Mouse (Mus musculus) erythroblast, embryonic 14.5 days (primary cell): Measurements from ENCODE around the gene Map9. TPM values are rescaled to one million over a fixed set of nuclear protein-coding genes. Genes with fewer than 3 reads are reported as not detected.

ENCODE experiments used
- H3K27me3 ChIP-seq: 2 replicates; pipeline ENCODE4 v1.6.1; 2012; ENCODE audit warnings: inconsistent platforms; ENCODE audit not compliant: control insufficient read depth
- H3K36me3 ChIP-seq: 2 replicates; pipeline ENCODE4 v1.6.1; 2012; ENCODE audit warnings: mild to moderate bottlenecking, inconsistent platforms; ENCODE audit not compliant: control insufficient read depth
- H3K4me1 ChIP-seq: 2 replicates; pipeline ENCODE4 v1.6.1; 2012; ENCODE audit warnings: inconsistent platforms; ENCODE audit not compliant: control insufficient read depth
- H3K4me3 ChIP-seq: replicated peaks from 2 replicates; pipeline ENCODE3; 2012; ENCODE audit warnings: moderate library complexity, mild to moderate bottlenecking, inconsistent platforms
- H3K9me3 ChIP-seq: 2 replicates; pipeline ENCODE4 v1.6.1; 2012; ENCODE audit warnings: low read length, inconsistent platforms, mixed read lengths; ENCODE audit not compliant: control insufficient read depth
- GATA1 ChIP-seq: IDR thresholded peaks from 2 replicates; pipeline ENCODE4 v1.6.1; 2012; ENCODE audit warnings: low read length, inconsistent platforms, mixed read lengths
- TAL1 ChIP-seq: IDR thresholded peaks from 3 replicates; pipeline ENCODE4 v1.6.1; 2012; ENCODE audit warnings: low read length, inconsistent platforms, mixed read lengths
- polyA plus RNA-seq: library from polyadenylated mRNA; stranded (reverse); fragments of >175 nt; gene quantifications from 2 replicates; pipeline ENCODE4 v1.2.3, GENCODE M21; 2012

Gene Map9
- polyA plus RNA-seq, 1 experiment: not detected

DNA sequence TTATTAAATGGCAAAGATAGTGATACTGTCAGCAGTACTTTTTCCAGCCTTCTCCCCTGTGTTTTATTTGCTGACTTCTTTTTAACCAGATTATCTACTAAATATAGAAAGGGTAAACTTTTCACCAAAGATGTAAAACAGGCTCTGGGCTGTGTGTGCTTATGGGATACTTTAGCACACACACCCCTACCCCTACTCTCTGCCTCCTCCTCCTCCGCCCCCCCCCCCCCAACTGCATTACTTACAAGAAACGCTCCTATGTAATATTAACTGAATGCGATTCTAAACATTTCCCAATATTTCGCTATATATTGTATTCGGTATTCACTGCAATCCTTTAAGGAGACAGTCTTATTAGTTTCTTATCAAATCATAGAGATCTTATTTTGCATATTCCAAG lies 504 bp upstream of the Map9 start:
- no peak for TF ChIP-seq TAL1
- no peak for TF ChIP-seq GATA1
- H3K9me3 ChIP-seq: no peaks in the 10 kb centered on the region
- H3K36me3 ChIP-seq: no peaks in the 10 kb centered on the region
- H3K4me1 ChIP-seq: peaks cover 8% of the 10 kb centered on the region
- peaks cover 10% of the 10 kb centered on the region for H3K27me3 ChIP-seq
- H3K4me3 ChIP-seq: peak overlapping the region; percentile 48

DNA sequence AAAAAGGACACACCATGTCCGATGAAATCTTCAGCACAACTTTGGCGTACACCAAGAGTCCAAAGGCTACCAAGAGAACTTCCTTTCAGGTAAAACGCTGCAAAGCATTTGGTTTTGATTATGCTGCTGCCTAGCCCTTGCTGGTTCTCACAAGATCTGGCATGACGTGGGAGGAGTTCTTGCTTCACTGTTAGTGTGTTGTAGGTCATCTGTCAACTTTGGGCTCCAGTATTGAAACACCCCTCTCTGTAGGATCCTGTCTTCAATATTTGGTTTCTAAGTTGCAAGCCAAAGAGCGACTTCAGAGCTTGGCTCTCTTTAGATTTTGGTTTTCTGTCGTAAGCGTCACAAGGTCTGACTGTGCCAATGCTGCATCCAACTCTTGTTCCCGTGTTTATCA lies 1.2 kb downstream of the Map9 start:
- no peaks in the 10 kb centered on the region for H3K9me3 ChIP-seq
- peaks cover 10% of the 10 kb centered on the region for H3K27me3 ChIP-seq
- no peaks in the 10 kb centered on the region for H3K36me3 ChIP-seq
- TF ChIP-seq TAL1 (no peak), GATA1 (no peak)
- H3K4me3 ChIP-seq: no peak overlapping the region
- H3K4me1 ChIP-seq: peaks cover 8% of the 10 kb centered on the region

DNA sequence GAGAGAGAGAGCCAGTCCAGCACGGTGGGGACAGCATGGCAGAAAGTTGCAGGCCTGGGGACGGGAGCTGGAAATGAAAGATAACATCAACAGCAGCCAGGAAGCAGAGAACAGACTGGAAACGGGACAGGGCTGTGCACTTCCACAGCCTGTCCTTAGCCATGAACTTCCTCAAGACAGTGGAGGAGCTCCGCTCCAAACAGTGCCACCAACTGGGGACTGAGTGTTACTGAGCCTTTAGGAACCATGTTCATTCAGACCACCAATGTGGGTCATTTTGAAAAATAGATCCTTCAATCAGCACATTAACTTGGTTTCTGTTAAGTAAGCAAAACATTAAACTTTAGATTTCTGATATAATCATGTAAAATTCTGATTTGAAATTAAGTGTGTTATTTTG lies 4.6 kb downstream of the Map9 start:
- TF ChIP-seq GATA1: no peak
- TF ChIP-seq TAL1: no peak
- H3K36me3 ChIP-seq: no peaks in the 10 kb centered on the region

DNA sequence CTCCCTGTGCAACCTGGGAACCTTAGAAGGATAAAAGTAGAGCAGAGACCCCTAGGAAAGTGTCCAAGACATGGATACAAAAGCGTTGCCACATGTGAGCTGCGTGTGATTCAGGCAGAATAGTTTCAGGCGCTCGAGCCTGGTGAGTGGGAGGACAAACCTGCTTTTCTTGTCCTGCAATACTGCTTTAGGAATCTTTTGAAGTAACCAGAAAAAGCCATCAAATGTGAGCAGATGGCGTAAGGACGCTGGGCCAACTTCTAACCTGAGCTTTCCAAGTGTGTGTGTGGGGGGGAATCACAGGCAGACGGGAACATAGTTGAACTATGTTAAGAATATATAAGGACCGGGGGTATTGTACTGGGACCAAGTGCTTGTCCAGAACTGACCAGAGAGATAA lies 6.7 kb downstream of the Map9 start:
- no peak for TF ChIP-seq GATA1
- no peak for TF ChIP-seq TAL1
- H3K27me3 ChIP-seq: no peaks in the 10 kb centered on the region

More for the DNA sequence above, 4.6 kb downstream of the Map9 start:
- Histone ChIP-seq H3K4me1 (peaks cover 8% of the 10 kb centered on the region), H3K9me3 (no peaks in the 10 kb centered on the region), H3K27me3 (peaks cover 10% of the 10 kb centered on the region), H3K4me3 (no peak overlapping the region)

DNA sequence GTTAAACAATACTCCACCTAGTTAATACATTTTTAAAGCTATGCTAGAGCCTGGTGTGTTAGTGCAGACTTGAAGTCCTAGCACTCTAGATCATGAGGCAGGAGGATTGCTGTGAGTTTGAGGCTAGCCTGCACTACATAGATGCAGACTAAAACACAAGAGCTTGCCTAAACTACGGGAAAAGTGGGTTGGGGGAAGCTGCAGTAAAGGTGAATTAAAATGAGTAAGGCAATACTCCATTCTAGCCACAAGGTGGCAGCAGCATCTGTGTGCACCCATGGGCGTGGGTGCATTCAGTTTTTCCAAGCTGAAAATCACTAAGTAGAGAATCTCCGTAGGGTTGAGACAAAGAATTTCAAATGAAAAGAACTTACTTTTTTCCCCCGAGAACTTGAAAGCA lies 7.1 kb downstream of the Map9 start:
- H3K4me3 ChIP-seq: no peak overlapping the region
- no peaks in the 10 kb centered on the region for H3K9me3 ChIP-seq
- no peaks in the 10 kb centered on the region for H3K4me1 ChIP-seq
- TF ChIP-seq TAL1 (no peak), GATA1 (no peak)
- H3K36me3 ChIP-seq: no peaks in the 10 kb centered on the region
- H3K27me3 ChIP-seq: no peaks in the 10 kb centered on the region

More for the DNA sequence above, 6.7 kb downstream of the Map9 start:
- Histone ChIP-seq H3K9me3 (no peaks in the 10 kb centered on the region), H3K4me1 (no peaks in the 10 kb centered on the region), H3K36me3 (no peaks in the 10 kb centered on the region), H3K4me3 (no peak overlapping the region)

DNA sequence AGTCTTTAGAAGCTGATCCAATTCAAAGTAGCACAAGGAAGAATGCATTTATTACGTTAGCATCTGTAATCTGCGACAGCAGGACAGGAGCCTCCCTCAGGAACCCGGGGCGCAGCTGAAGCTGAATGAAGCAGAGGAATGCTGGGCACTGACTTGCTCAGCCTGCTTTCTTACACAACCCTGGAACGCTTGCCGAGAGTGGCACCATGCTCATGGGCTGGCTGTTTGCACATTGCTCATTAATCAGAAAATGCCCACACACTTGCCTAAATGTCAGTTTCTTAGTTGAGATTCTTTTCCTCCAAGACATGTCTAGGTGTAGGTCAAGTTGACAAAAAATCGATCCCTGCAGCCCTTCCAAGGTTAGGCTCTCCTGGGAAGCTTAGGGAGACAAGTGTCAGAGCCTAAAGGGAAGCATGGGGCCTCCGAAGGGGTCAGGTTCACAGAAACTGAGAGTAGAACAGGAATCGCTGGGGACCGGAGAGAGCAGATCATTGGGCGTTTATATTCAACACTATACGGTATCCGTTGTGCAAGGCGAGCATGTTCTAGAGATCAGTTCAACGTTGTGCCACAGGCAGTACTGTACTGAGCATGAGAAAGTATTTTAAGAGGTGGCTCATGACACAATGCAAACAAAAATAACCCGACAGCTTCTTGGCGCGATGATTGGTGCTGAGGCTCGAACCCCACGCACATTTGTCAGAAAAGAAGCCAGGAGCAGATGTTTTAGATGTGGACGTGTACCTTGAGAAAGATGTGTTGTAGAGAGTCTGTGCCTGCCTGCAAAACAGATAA lies 11.4 kb downstream of the Map9 start:
- H3K9me3 ChIP-seq: no peaks in the 10 kb centered on the region
- H3K27me3 ChIP-seq: no peaks in the 10 kb centered on the region
- no peaks in the 10 kb centered on the region for H3K4me1 ChIP-seq
- H3K4me3 ChIP-seq: no peak overlapping the region
- no peaks in the 10 kb centered on the region for H3K36me3 ChIP-seq
- TF ChIP-seq GATA1 (no peak), TAL1 (no peak)

DNA sequence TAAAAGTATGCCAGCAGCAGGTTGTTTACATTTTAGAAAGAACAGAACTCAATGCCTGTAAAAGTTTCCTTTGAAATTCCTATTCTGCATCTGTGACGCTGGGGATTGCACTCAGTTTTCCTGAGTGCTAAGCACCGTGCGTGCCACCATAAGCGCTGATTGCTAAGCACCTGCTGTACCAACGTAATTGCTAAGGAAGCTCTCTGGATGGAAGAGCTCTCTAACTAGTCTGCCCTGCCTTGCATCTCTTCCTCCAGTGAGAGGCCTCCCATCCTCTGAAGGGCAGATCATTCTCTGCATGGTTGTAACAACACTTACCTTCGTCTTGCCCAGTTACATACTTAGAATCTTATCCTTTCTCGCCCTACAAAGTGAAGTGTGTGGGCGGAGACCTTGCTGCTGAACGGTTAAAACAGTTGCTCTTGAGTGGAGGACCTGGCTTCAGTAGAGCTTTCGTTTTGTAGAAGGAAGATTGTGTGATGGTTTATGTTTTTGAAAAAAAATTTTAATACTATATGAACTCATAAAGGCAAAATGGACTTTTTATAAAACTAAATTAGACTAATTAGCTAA lies 12.7 kb downstream of the Map9 start:
- no peak overlapping the region for H3K4me3 ChIP-seq
- H3K9me3 ChIP-seq: no peaks in the 10 kb centered on the region
- no peaks in the 10 kb centered on the region for H3K36me3 ChIP-seq

DNA sequence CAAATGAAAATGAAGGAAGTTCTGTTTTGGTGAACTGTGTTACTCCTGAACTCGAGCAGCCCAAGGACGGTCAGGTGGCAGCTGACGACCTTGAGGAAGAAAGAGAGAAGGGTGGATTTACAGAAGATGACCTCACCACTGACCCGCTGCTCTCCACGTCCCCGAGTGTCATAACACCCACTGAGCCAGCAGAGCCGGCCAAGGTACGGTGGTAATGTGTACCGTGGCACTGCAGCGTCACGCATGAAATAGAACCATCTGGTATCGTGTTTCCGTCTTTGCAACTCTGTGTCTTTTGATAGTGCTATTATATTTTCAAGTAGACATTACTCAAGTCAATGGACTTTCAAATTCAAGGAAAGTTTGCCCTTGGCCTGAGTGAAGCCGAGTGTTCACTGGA lies 19.1 kb downstream of the Map9 start:
- no peaks in the 10 kb centered on the region for H3K4me1 ChIP-seq
- H3K9me3 ChIP-seq: no peaks in the 10 kb centered on the region
- no peaks in the 10 kb centered on the region for H3K27me3 ChIP-seq
- no peak overlapping the region for H3K4me3 ChIP-seq
- TF ChIP-seq GATA1 (no peak), TAL1 (no peak)
- no peaks in the 10 kb centered on the region for H3K36me3 ChIP-seq

More for the DNA sequence above, 12.7 kb downstream of the Map9 start:
- TF ChIP-seq GATA1 (no peak), TAL1 (no peak)
- Histone ChIP-seq H3K4me1 (no peaks in the 10 kb centered on the region), H3K27me3 (no peaks in the 10 kb centered on the region)

DNA sequence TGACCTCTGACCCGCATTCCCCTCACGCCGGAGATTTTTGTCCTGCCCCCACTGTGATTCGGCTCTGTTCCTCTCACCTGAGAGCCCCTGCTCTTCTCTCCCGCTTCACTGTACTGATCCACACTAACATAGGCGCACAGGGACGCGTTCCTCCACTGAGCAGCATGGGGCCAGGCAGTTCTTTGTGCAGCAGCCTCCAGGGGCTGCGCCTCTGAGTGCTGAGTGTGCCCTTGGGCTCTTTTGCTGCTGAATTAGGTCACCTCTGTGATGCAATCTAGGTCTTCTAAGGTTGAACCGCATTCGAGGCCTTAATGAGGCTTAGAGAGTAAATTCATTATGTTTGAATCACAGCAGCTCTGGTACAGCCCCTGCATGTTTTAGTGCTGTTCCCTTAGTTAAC lies 24.5 kb downstream of the Map9 start:
- Histone ChIP-seq H3K36me3 (no peaks in the 10 kb centered on the region), H3K4me1 (no peaks in the 10 kb centered on the region), H3K27me3 (no peaks in the 10 kb centered on the region), H3K4me3 (no peak overlapping the region), H3K9me3 (no peaks in the 10 kb centered on the region)
- no peak for TF ChIP-seq GATA1
- TF ChIP-seq TAL1: no peak

DNA sequence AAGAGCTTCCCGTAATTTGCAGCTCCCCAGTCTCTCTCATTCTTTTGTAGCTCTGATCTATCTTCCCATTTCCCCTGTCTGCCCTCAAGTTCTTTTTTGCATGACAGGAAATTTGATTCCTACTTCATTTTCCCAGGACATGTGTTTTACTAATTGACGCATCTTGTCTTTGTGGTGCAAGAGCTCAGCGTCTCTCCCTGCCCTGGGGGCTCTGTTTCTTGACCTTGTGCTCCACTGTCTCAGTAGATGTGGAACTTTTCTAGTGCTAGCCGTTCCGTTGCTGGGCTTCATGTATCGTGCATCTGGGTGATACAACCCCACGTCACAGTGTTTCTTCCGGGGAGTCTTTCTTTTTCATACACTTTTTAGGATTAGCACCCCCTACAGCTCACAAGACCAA lies 27.2 kb downstream of the Map9 start:
- H3K27me3 ChIP-seq: no peaks in the 10 kb centered on the region
- no peak overlapping the region for H3K4me3 ChIP-seq
- H3K36me3 ChIP-seq: no peaks in the 10 kb centered on the region
- no peaks in the 10 kb centered on the region for H3K4me1 ChIP-seq
- no peaks in the 10 kb centered on the region for H3K9me3 ChIP-seq
- TF ChIP-seq GATA1: no peak
- no peak for TF ChIP-seq TAL1
